Mouse (Mus musculus) heart, embryonic 14.5 days (tissue): ENCODE results near the gene Olfr1410. TPM values are rescaled to one million over a fixed set of nuclear protein-coding genes. Genes with fewer than 3 reads are reported as not detected.

Experiments used
- ATAC-seq: fragments of 200-750 bp; cut with Nextera tagmentation; 2 replicates; pipeline ENCODE4 v1.8.0; 2017; ENCODE audit warnings: low read depth, moderate TSS enrichment; ENCODE audit not compliant: insufficient number of reproducible peaks, insufficient read depth, low FRiP score
- H3K27ac ChIP-seq, 2 experiments: fragments of 200-500 bp in 1 of 2; fragments of 300-500 bp in 1 of 2; sonication (generic) in 1 of 2; replicated peaks in 1 of 2; 2 replicates each; pipeline ENCODE4 v1.5.1; 2012 to 2014; ENCODE audit warnings: low read depth in 2 of 2, low read length in 2 of 2, control low read depth in 1 of 2, mild to moderate bottlenecking in 1 of 2, mixed read lengths in 1 of 2; ENCODE audit not compliant: control insufficient read depth in 1 of 2, insufficient read depth in 1 of 2
- H3K27me3 ChIP-seq: fragments of 300-500 bp; sonication (generic); 2 replicates; pipeline ENCODE4 v1.6.1; 2014; ENCODE audit warnings: mild to moderate bottlenecking, low read length, control low read depth; ENCODE audit not compliant: control insufficient read depth, insufficient read depth
- H3K36me3 ChIP-seq: fragments of 300-500 bp; sonication (generic); 2 replicates; pipeline ENCODE4 v1.6.1; 2014; ENCODE audit warnings: mild to moderate bottlenecking, control low read depth, low read length, mixed read lengths; ENCODE audit not compliant: control insufficient read depth, insufficient read depth
- H3K4me1 ChIP-seq, 2 experiments: fragments of 200-500 bp in 1 of 2; fragments of 300-500 bp in 1 of 2; sonication (generic) in 1 of 2; 2 replicates each; pipeline ENCODE4 v1.6.1; 2012 to 2014; ENCODE audit warnings: low read length in 2 of 2, control low read depth in 1 of 2, mixed read lengths in 1 of 2; ENCODE audit not compliant: control insufficient read depth in 2 of 2, insufficient read depth in 2 of 2
- H3K4me2 ChIP-seq: fragments of 300-500 bp; sonication (generic); 2 replicates; pipeline ENCODE4 v1.6.1; 2014; ENCODE audit warnings: mild to moderate bottlenecking, low read length
- H3K4me3 ChIP-seq, 2 experiments: fragments of 200-500 bp in 1 of 2; fragments of 300-500 bp in 1 of 2; sonication (generic) in 1 of 2; 2 replicates each; pipeline ENCODE4 v1.5.1; 2012 to 2014; ENCODE audit warnings: low read length in 2 of 2, mild to moderate bottlenecking in 2 of 2, control low read depth in 1 of 2, low read depth in 1 of 2, moderate library complexity in 1 of 2; ENCODE audit not compliant: control insufficient read depth in 1 of 2, insufficient read depth in 1 of 2
- H3K9ac ChIP-seq: fragments of 300-500 bp; sonication (generic); 2 replicates; pipeline ENCODE4 v1.6.1; 2014; ENCODE audit warnings: mild to moderate bottlenecking, low read length
- H3K9me3 ChIP-seq: fragments of 300-500 bp; sonication (generic); 2 replicates; pipeline ENCODE4 v1.6.1; 2016; ENCODE audit warnings: low read length, control low read depth; ENCODE audit not compliant: control insufficient read depth
- WGBS: fragments of 180-500 bp; shearing (Covaris S2); extraction: QIAGEN DNeasy Blood & Tissue Kit; methylation state at CpG from one replicate; pipeline ENCODE4 v1.1.7; 2014; 5-methylcytosine and 5-hydroxymethylcytosine counted together
- polyA plus RNA-seq: library from polyadenylated mRNA; unstranded; fragments of >200 nt; fragmentation: Nextera tagmentation; extraction: Ambion mirVana; gene quantifications from 2 replicates; pipeline ENCODE4 v1.2.1, GENCODE M21; 2014

The Olfr1410 gene
- not detected in 2 replicates for polyA plus RNA-seq

GRCm38 (mm10) chr1:92605482-92605881, at the start of gene Olfr1410:
TSS of gene Olfr1410 (plus strand) at chr1:92605782.
- no peak for ATAC-seq
- H3K27me3 ChIP-seq = peaks cover 6% of the 10 kb centered on the region; the same call in 1 of the 2 replicates
- H3K36me3 ChIP-seq = no peaks in the 10 kb centered on the region
- H3K27ac ChIP-seq = no peak within 1 kb of the TSS
- H3K4me1 ChIP-seq = no peaks in the 10 kb centered on the region
- WGBS = 75% methylated on average over 1 of the region's 1 CpGs
- no peaks in the 10 kb centered on the region for H3K9me3 ChIP-seq
- no peak within 1 kb of the TSS for H3K4me3 ChIP-seq
- H3K4me2 ChIP-seq = no peak within 1 kb of the TSS
- no peak within 1 kb of the TSS for H3K9ac ChIP-seq

- ATAC-seq = no peak
- Histone ChIP-seq H3K36me3 (no peaks in the 10 kb centered on the region), H3K4me1 (no peaks in the 10 kb centered on the region), H3K4me2 (no peak within 1 kb of the TSS), H3K9me3 (no peaks in the 10 kb centered on the region), H3K27ac (no peak within 1 kb of the TSS), H3K27me3 (no peaks in the 10 kb centered on the region), H3K4me3 (no peak within 1 kb of the TSS), H3K9ac (no peak within 1 kb of the TSS)
- WGBS = 82% methylated on average over 3 of the region's 3 CpGs
Observed at GRCm38 (mm10) chr1:92571022-92571421, 34.6 kb upstream of the Olfr1410 start, which contains the start of gene Olfr1413. TSS of gene Olfr1413 (plus strand) at chr1:92571322.

- Histone ChIP-seq H3K36me3 (no peaks in the 10 kb centered on the region), H3K4me3 (no peak within 1 kb of the TSS), H3K4me2 (no peak within 1 kb of the TSS), H3K9me3 (no peaks in the 10 kb centered on the region), H3K27ac (no peak within 1 kb of the TSS), H3K4me1 (no peaks in the 10 kb centered on the region), H3K27me3 (no peaks in the 10 kb centered on the region), H3K9ac (no peak within 1 kb of the TSS)
- no peak for ATAC-seq
- WGBS = 78% methylated on average over 2 of the region's 2 CpGs
Observed at GRCm38 (mm10) chr1:92585479-92585878, 20.1 kb upstream of the Olfr1410 start, which contains the start of gene Olfr1412. TSS of gene Olfr1412 (plus strand) at chr1:92585779.

GRCm38 (mm10) chr1:92594111-92594510, 11.5 kb upstream of the Olfr1410 start, which contains the start of gene Olfr1411:
TSS of gene Olfr1411 (plus strand) at chr1:92594411.
- ATAC-seq = no peak

GRCm38 (mm10) chr1:92596019-92596418, 9.6 kb upstream of the Olfr1410 start:
- Histone ChIP-seq H3K27me3 (no peaks in the 10 kb centered on the region), H3K27ac (no peak overlapping the region), H3K4me1 (no peaks in the 10 kb centered on the region), H3K9me3 (no peaks in the 10 kb centered on the region), H3K36me3 (no peaks in the 10 kb centered on the region), H3K4me2 (no peak overlapping the region), H3K4me3 (no peak overlapping the region), H3K9ac (no peak overlapping the region)
- 69% methylated on average over 3 of the region's 3 CpGs for WGBS
- no peak; the same call in 1 of the 2 replicates for ATAC-seq

More at GRCm38 (mm10) chr1:92594111-92594510, 11.5 kb upstream of the Olfr1410 start, which contains the start of gene Olfr1411:
- no peak within 1 kb of the TSS for H3K4me2 ChIP-seq
- no peak within 1 kb of the TSS for H3K4me3 ChIP-seq
- no peaks in the 10 kb centered on the region for H3K9me3 ChIP-seq
- H3K4me1 ChIP-seq = no peaks in the 10 kb centered on the region
- no peaks in the 10 kb centered on the region for H3K27me3 ChIP-seq
- H3K9ac ChIP-seq = no peak within 1 kb of the TSS
- H3K27ac ChIP-seq = no peak within 1 kb of the TSS
- no peaks in the 10 kb centered on the region for H3K36me3 ChIP-seq

- ATAC-seq = no peak
- H3K36me3 ChIP-seq = no peaks in the 10 kb centered on the region
- no peaks in the 10 kb centered on the region for H3K9me3 ChIP-seq
- no peaks in the 10 kb centered on the region for H3K4me1 ChIP-seq
- no peak overlapping the region for H3K4me2 ChIP-seq
- no peak overlapping the region for H3K4me3 ChIP-seq
- peaks cover 8% of the 10 kb centered on the region; the same call in 1 of the 2 replicates for H3K27me3 ChIP-seq
- H3K27ac ChIP-seq = no peak overlapping the region
- H3K9ac ChIP-seq = no peak overlapping the region
- WGBS = 70% methylated on average over 4 of the region's 4 CpGs
Observed at GRCm38 (mm10) chr1:92607711-92608110, 2.1 kb downstream of the Olfr1410 start.

GRCm38 (mm10) chr1:92611008-92611407, 5.4 kb downstream of the Olfr1410 start:
- H3K4me3 ChIP-seq = no peak overlapping the region
- ATAC-seq = no peak
- H3K27ac ChIP-seq = no peak overlapping the region
- H3K9ac ChIP-seq = no peak overlapping the region
- 3% methylated on average over 5 of the region's 5 CpGs for WGBS
- H3K4me2 ChIP-seq = no peak overlapping the region
- 0 out of 2 replicates have a peak, but pooled peaks cover 3% of the 10 kb centered on the region for H3K27me3 ChIP-seq
- H3K4me1 ChIP-seq = no peaks in the 10 kb centered on the region
- no peaks in the 10 kb centered on the region for H3K9me3 ChIP-seq
- H3K36me3 ChIP-seq = no peaks in the 10 kb centered on the region

- Histone ChIP-seq H3K27me3 (0 out of 2 replicates have a peak, but pooled peaks cover 3% of the 10 kb centered on the region), H3K4me3 (no peak overlapping the region), H3K4me2 (no peak overlapping the region), H3K36me3 (no peaks in the 10 kb centered on the region), H3K9ac (no peak overlapping the region), H3K4me1 (no peaks in the 10 kb centered on the region), H3K27ac (no peak overlapping the region), H3K9me3 (no peaks in the 10 kb centered on the region)
- WGBS = 41% methylated on average over 4 of the region's 4 CpGs
- no peak for ATAC-seq
Observed at GRCm38 (mm10) chr1:92613175-92613574, 7.6 kb downstream of the Olfr1410 start.
